Mouse (Mus musculus): ENCODE data around the gene Atxn2. TPM values are rescaled to one million over a fixed set of nuclear protein-coding genes. Genes with fewer than 3 reads are reported as not detected.
"Not testable (repeated sequence)": the region's sequence is repeated elsewhere in the genome, so short reads cannot be mapped to it uniquely, and the experiment has no call there.

Atxn2 gene
- total RNA-seq, 1 experiment from 2014 or later: 64.1 TPM

- ATAC-seq (replicated peaks; ENCODE audit: low read depth, poor library complexity, severe bottlenecking): no peak
Measured at GRCm38 (mm10) chr5:121710402-121710801, 735 bp upstream of the Atxn2 start.

GRCm38 (mm10) chr5:121710851-121711173 is 325 bp upstream of the Atxn2 start:
- ATAC-seq (replicated peaks; ENCODE audit: low read depth, poor library complexity, severe bottlenecking): peak; percentile 48

GRCm38 (mm10) chr5:121711928-121712231 is 743 bp downstream of the Atxn2 start:
- no peak for ATAC-seq (replicated peaks; ENCODE audit: low read depth, poor library complexity, severe bottlenecking)

DNA sequence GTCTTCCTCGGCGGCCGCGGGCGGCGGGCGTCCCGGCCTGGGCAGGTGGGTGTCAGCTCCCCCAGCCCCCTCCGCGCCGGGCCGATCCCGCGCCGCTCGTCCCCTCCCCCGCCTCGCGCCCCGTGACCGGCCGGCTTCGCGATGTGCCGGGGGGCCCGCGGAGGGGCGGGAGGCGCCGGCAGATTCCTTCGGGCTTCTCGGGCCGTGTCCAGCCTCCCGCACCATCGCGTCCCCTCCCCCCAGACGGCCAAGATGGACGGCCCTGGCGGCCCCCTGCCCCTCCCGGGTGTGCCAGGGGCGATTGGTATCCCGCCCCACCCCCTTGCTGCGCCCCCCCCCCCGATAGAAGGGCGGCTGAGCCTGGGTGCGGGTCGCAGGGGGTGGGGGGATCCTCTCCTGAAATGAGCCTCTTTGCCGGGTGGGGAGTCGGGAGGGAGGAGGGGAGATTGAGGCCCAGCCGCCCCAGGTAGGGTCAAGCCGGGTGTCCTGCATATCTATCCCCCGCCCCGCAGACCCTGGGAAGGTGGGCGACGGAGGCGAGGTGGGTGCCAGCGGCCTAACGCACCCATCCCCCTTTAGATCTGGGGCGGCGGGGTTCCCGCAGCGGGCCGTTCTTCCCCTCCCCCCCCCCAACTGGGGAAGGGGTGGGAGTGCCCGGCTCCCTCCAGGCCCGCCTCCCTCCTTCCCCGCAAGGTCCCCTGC is 1.2 kb downstream of the Atxn2 start:
- ATAC-seq (replicated peaks; ENCODE audit: low read depth, poor library complexity, severe bottlenecking): 0 out of 2 replicates have a peak, but pooled peaks have one; percentile 33

DNA sequence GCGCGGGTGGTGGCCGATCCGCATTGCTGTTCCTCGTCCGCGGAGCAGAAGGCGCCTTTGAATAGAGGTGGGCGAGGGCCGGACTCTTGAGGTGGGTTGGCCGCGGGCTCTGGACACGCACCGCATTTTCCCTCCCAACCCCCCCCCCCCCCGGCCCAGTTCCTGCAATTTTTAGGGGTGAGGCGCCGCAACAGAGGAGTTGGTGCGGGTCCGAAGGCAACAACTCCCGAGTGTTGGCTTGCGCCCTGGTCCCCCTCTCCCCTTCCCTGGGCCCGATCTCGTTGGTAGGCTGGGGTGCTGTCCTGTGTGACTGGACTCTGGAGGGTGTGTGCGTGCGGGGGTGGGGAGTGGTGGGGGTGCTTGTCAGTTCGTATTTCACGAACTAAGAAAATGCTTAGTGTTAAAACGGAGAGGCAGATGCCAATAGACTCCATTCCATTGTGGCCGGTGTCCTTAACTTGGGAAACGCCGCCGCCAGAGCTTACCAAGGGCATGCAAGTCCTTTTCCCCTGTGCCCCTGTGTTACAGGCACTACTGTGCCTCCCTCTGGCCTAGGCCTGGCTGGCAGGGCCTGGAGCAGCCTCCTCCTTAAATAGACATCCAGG is 1.9 kb downstream of the Atxn2 start:
- ATAC-seq (replicated peaks; ENCODE audit: low read depth, poor library complexity, severe bottlenecking): no peak; the same call in 1 of the 2 replicates

- no peak for ATAC-seq (replicated peaks; ENCODE audit: low read depth, poor library complexity, severe bottlenecking)
Measured at GRCm38 (mm10) chr5:121714331-121714730, 3.2 kb downstream of the Atxn2 start.

GRCm38 (mm10) chr5:121714928-121715327 is 3.8 kb downstream of the Atxn2 start:
- no peak for ATAC-seq (replicated peaks; ENCODE audit: low read depth, poor library complexity, severe bottlenecking)

GRCm38 (mm10) chr5:121718462-121718861 is 7.3 kb downstream of the Atxn2 start:
- no peak for ATAC-seq (replicated peaks; ENCODE audit: low read depth, poor library complexity, severe bottlenecking)

GRCm38 (mm10) chr5:121720888-121721585 is 9.9 kb downstream of the Atxn2 start:
- ATAC-seq (replicated peaks; ENCODE audit: low read depth, poor library complexity, severe bottlenecking): 0 out of 2 replicates have a peak, but pooled peaks have one; percentile 47

GRCm38 (mm10) chr5:121721841-121722240 is 10.7 kb downstream of the Atxn2 start:
- no peak for ATAC-seq (replicated peaks; ENCODE audit: low read depth, poor library complexity, severe bottlenecking)

DNA sequence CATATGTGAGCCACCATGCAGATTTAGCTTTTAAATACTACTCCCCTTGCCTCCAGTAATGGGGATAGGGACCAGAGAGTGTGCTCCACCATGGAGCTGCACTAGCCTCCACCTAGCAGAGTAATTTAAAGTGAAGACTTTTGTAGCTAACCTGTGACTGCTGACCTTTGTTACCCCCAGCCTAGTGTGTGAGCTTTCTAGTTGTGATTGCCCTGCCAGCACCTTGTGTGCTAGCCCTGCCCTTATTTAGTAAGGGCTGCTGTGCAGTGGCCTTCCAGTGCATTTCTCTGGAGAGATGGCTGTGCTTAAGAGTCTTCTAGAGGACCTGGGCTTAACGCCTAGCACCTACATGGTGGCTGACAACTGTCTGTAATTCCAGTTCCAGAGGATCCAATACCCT is 13.5 kb downstream of the Atxn2 start:
- ATAC-seq (replicated peaks; ENCODE audit: low read depth, poor library complexity, severe bottlenecking): no peak

DNA sequence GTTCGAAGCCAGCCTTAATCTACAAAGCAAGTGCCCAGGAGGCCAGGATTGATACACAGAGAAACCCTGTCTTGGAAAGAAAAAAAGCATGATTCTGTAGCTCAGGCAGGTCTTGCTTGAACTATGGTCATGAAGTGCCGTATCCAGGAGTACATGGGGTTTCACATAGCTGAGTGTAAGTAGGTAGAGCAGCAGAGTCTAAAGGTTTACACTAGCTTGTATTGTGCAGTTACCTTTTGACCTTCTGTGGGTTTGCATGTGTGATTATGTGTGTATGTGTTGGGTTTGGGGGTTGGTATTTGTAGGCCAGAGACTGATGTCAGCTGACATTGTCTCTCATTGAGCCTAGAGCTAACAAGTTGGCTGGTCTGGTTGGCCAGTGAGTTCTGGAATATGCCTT is 18.9 kb downstream of the Atxn2 start:
- ATAC-seq (replicated peaks; ENCODE audit: low read depth, poor library complexity, severe bottlenecking): no peak

DNA sequence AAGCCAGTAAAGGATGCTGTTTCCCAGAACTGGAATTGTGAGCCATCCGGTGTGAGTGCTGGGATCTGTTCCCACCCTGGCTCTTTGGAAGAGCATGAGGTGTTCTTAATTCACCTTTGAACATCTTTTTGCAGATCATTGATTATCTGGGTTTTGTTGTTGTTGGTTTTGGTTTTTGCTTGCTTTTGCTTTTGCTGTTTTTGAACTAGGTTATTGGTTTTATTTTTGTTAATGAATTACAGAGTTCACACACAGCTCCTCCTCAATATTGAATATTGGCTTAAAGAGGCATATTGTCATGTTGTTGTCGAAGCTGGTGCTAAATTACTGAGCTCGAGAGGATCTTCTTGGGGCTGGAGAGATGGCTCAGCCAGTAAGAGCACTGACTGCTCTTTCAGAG is 25.5 kb downstream of the Atxn2 start:
- ATAC-seq (replicated peaks; ENCODE audit: low read depth, poor library complexity, severe bottlenecking): no peak

GRCm38 (mm10) chr5:121738162-121738561 is 27.0 kb downstream of the Atxn2 start:
- not testable (repeated sequence) for ATAC-seq (replicated peaks; ENCODE audit: low read depth, poor library complexity, severe bottlenecking)

GRCm38 (mm10) chr5:121738576-121739191 is 27.5 kb downstream of the Atxn2 start:
- ATAC-seq (replicated peaks; ENCODE audit: low read depth, poor library complexity, severe bottlenecking): no peak

DNA sequence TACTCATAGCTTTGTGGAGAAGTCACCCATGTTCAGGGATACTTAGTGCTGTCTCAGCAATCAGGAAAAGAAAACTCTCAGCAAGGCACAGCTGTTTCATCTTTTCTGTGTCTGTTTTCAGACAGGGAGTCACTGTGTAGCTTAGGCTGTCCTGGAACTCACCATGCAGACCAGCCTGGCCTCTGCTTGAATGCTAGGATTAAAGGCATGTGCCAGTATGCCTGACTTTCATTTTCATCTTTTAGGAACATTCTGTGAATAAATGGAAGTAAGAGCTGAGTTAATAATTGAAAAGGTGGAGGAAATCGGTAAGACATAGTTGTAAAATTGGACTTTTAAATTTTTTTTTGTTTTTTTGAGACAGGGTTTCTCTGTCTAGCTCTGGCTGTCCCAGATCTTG is 29.4 kb downstream of the Atxn2 start:
- ATAC-seq (replicated peaks; ENCODE audit: low read depth, poor library complexity, severe bottlenecking): no peak

DNA sequence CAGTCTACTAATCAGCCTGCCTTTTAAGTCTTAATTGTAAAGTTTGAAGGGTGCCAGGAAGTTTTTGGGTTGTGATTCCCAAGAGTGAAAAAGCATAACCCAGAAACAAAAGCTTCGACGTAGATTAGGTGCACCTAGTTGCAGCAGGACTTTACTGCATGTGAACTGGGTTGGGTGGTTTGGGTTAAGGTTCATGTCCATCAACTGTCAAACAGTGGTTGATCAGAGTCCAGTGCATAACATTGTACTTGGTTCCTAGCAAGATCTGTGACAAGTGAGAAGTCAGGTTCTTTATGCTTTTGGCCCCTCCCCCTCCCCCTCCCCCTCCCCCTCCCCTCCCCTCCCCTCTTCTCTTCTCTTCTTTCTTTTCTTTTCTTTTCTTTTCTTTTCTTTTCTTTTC is 31.8 kb downstream of the Atxn2 start:
- ATAC-seq (replicated peaks; ENCODE audit: low read depth, poor library complexity, severe bottlenecking): no peak

GRCm38 (mm10) chr5:121747884-121748594 is 36.9 kb downstream of the Atxn2 start:
- ATAC-seq (replicated peaks; ENCODE audit: low read depth, poor library complexity, severe bottlenecking): not testable (repeated sequence)

- ATAC-seq (replicated peaks; ENCODE audit: low read depth, poor library complexity, severe bottlenecking): no peak
Measured at GRCm38 (mm10) chr5:121749633-121750032, 38.5 kb downstream of the Atxn2 start.

GRCm38 (mm10) chr5:121757900-121758299 is 46.8 kb downstream of the Atxn2 start:
- no peak for ATAC-seq (replicated peaks; ENCODE audit: low read depth, poor library complexity, severe bottlenecking)
